Mouse (Mus musculus) heart, adult 2 months (tissue): ENCODE data around the gene Lrrc2.

Experiments
- CTCF ChIP-seq: fragments of 200-600 bp; IDR thresholded peaks from 2 replicates; pipeline ENCODE4 v1.8.1; 2022; ENCODE audit warnings: antibody characterized with exemption, mild to moderate bottlenecking, moderate library complexity
- POLR2A ChIP-seq: fragments of 200-500 bp; IDR thresholded peaks from 2 replicates; pipeline ENCODE4 v1.6.1; 2011; ENCODE audit warnings: mild to moderate bottlenecking, low read depth, low read length, control low read depth; ENCODE audit not compliant: insufficient read depth

DNA sequence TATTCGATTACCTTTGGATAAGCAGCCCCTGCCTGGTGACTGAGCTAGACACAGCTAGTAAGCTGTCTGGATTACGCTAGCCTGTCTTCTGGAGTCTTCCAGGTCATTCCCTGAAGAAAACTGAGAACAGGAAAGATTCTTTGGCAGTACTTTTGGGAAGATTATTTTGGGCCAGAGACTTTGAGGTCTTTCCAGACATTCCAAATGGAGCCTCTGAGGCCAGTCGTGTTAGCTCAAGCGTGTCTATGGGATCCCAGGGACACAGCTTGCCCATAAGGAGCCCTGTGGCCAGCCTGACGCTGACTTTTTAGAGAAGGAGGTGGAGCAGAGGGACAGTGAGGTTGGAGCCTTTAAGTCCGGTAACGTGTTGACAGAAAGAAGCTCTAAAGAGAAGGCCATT lies 15.4 kb upstream of the Lrrc2 start:
- TF ChIP-seq CTCF (no peak), POLR2A (no peak)
